Mouse (Mus musculus) embryonic facial prominence, embryonic 13.5 days (tissue): Measurements from ENCODE around the gene 9930021J03Rik. TPM values are rescaled to one million over a fixed set of nuclear protein-coding genes. Genes with fewer than 3 reads are reported as not detected.
A peak's percentile ranks its signal among the peaks of the same experiment; 100 is the strongest.

ENCODE experiments used
- ATAC-seq: fragments of 200-750 bp; cut with Nextera tagmentation; 2 replicates; pipeline ENCODE4 v1.8.0; 2017; ENCODE audit warnings: low read depth; ENCODE audit not compliant: insufficient number of reproducible peaks, insufficient read depth, low FRiP score, low TSS enrichment
- H3K27ac ChIP-seq: fragments of 300-500 bp; sonication (generic); 2 replicates; pipeline ENCODE4 v1.5.1; 2015; ENCODE audit warnings: moderate library complexity, mild to moderate bottlenecking, inconsistent platforms
- H3K27me3 ChIP-seq: fragments of 300-500 bp; sonication (generic); 2 replicates; pipeline ENCODE4 v1.6.1; 2015; ENCODE audit warnings: mild to moderate bottlenecking, inconsistent platforms
- H3K36me3 ChIP-seq: fragments of 300-500 bp; sonication (generic); 2 replicates; pipeline ENCODE4 v1.6.1; 2015; ENCODE audit warnings: mild to moderate bottlenecking, inconsistent platforms
- H3K4me1 ChIP-seq: fragments of 300-500 bp; sonication (generic); 2 replicates; pipeline ENCODE4 v1.6.1; 2015; ENCODE audit warnings: inconsistent platforms
- H3K4me2 ChIP-seq: fragments of 300-500 bp; sonication (generic); 2 replicates; pipeline ENCODE4 v1.6.1; 2015; ENCODE audit warnings: moderate library complexity, mild to moderate bottlenecking, inconsistent platforms
- H3K4me3 ChIP-seq: fragments of 300-500 bp; sonication (generic); 2 replicates; pipeline ENCODE4 v1.5.1; 2015; ENCODE audit warnings: mild to moderate bottlenecking, inconsistent platforms
- H3K9ac ChIP-seq: fragments of 300-500 bp; sonication (generic); 2 replicates; pipeline ENCODE4 v1.6.1; 2015; ENCODE audit warnings: mild to moderate bottlenecking, inconsistent platforms
- H3K9me3 ChIP-seq: fragments of 300-500 bp; sonication (generic); 2 replicates; pipeline ENCODE4 v1.6.1; 2016; ENCODE audit warnings: inconsistent platforms
- WGBS: fragments of 180-500 bp; shearing (Covaris S2); methylation state at CpG from one replicate; pipeline ENCODE4 v1.1.7; 2015; ENCODE audit warnings: mixed read lengths; 5-methylcytosine and 5-hydroxymethylcytosine counted together
- polyA plus RNA-seq: library from polyadenylated mRNA; unstranded; fragments of >200 nt; fragmentation: Nextera tagmentation; extraction: Ambion mirVana; gene quantifications from 2 replicates; pipeline ENCODE4 v1.2.1, GENCODE M21; 2015

Gene 9930021J03Rik
- polyA plus RNA-seq, 1 experiment from 2014 or later, result 8.2 TPM

DNA sequence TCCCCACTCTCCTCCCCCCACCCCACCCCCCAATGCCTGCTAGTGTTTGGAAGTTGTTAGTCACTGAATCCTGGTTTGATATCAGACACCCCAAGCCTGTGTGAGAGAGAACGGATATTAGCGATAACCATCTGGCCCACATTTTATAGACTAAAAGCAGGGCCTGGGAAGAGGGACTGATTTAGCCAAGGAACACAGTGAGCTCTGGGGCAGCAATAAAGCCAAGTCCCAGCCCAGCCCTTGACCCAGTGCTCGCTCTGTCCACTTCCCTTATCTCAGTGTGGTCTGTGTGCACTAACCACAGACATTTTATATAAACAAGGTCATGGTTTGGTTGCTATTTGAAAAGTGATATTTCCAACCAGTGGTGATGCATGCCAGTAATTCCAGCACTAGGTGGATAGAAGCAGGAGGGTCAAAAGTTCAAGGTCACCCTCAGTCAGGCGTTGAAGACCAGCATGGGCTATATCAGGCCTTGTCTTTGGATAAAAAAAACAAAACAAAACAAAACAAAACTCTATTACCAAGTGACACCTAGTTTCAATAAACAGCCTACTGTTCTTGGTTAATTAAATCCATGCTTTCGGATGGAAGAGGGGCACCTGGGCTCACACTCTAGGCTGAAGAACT is 138.7 kb downstream of the 9930021J03Rik start:
- Histone ChIP-seq H3K27ac (no peak overlapping the region), H3K4me1 (peaks cover 16% of the 10 kb centered on the region), H3K36me3 (no peaks in the 10 kb centered on the region), H3K9ac (no peak overlapping the region), H3K4me3 (no peak overlapping the region), H3K4me2 (no peak overlapping the region), H3K9me3 (no peaks in the 10 kb centered on the region), H3K27me3 (no peaks in the 10 kb centered on the region)
- 0 out of 2 replicates have a peak, but pooled peaks have one; percentile 7 for ATAC-seq
- WGBS, result 37% methylated on average over 5 of the region's 5 CpGs

- no peak overlapping the region for H3K9ac ChIP-seq
- no peaks in the 10 kb centered on the region for H3K27me3 ChIP-seq
- H3K4me1 ChIP-seq, result peaks cover 16% of the 10 kb centered on the region
- H3K4me3 ChIP-seq, result no peak overlapping the region
- no peaks in the 10 kb centered on the region for H3K36me3 ChIP-seq
- H3K27ac ChIP-seq, result no peak overlapping the region
- H3K9me3 ChIP-seq, result no peaks in the 10 kb centered on the region
- no peak overlapping the region for H3K4me2 ChIP-seq
- 51% methylated on average over 4 of the region's 4 CpGs for WGBS
- no peak for ATAC-seq
Observed at GRCm38 (mm10) chr19:29666164-29666563, 139.6 kb downstream of the 9930021J03Rik start.

DNA sequence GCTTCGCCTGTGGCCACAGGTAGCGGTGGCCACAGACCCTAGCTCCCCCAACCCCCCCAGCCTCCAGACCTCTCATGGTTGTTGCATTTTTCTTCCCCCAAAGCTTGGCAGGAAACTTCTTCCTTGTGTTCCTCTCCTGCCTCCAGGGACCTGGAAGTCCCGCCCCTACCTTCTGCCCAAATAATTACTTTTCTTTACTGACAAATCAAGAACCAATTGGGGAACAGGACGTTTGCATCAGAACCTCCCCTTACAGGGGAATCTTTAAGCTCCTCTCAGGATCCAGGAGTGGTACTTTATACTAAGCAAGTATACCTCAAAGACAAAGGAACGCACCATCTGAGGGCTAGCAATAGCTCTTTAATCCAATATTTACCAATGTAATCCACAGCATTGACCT is 140.9 kb downstream of the 9930021J03Rik start:
- no peaks in the 10 kb centered on the region for H3K9me3 ChIP-seq
- 78% methylated on average over 5 of the region's 5 CpGs for WGBS
- H3K4me1 ChIP-seq, result peaks cover 16% of the 10 kb centered on the region
- H3K4me3 ChIP-seq, result no peak overlapping the region
- no peaks in the 10 kb centered on the region for H3K27me3 ChIP-seq
- H3K27ac ChIP-seq, result no peak overlapping the region
- no peak for ATAC-seq
- no peak overlapping the region for H3K4me2 ChIP-seq
- H3K36me3 ChIP-seq, result no peaks in the 10 kb centered on the region
- no peak overlapping the region for H3K9ac ChIP-seq

Other genes starting within 250 kb of the 9930021J03Rik start
- 18.5 and 21.9 TPM in 2 replicates for gene Ermp1, start 157.6 kb downstream of the 9930021J03Rik start, polyA plus RNA-seq
- gene Mlana, start 108.2 kb downstream of the 9930021J03Rik start, polyA plus RNA-seq, result 1.4 and 1.7 TPM in 2 replicates
- 18.3 and 21.1 TPM in 2 replicates for gene Ranbp6, start 7.0 kb upstream of the 9930021J03Rik start, polyA plus RNA-seq
- 2.0 and 2.1 TPM in 2 replicates for gene Il33, start 119.1 kb upstream of the 9930021J03Rik start, polyA plus RNA-seq
- not detected in 2 replicates for gene Trpd52l3, start 197.8 kb upstream of the 9930021J03Rik start, polyA plus RNA-seq
- 77.6 and 87.7 TPM in 2 replicates for gene Uhrf2, start 224.5 kb upstream of the 9930021J03Rik start, polyA plus RNA-seq